In genomic region chr9:95857414-95858026, GRCm38 (mm10) we compare ENCODE assay signal across 8 mouse cellular contexts. TPM values are rescaled to one million over a fixed set of nuclear protein-coding genes. Genes with fewer than 3 reads are reported as not detected.
A peak's percentile ranks its signal among the peaks of the same experiment; 100 is the strongest.
DNase-seq lines count a peak whose midpoint lies in the region; ATAC-seq lines count a peak whose summit lies in the region.

Atr (plus strand) TSS chr9:95857597.

- peak within 1 kb of the TSS; percentile 85 for H3K4me3 ChIP-seq in forebrain, embryonic 11.5 days (ENCODE audit: low read depth, low read length)
- peak within 1 kb of the TSS; percentile 94 for H3K4me3 ChIP-seq in heart, embryonic 16.5 days (ENCODE audit: low read length)
- H3K4me3 ChIP-seq in liver, embryonic 15.5 days (replicated peaks): peak within 1 kb of the TSS; percentile 94
- peak within 1 kb of the TSS; percentile 95 for H3K4me3 ChIP-seq in neural tube, embryonic 12.5 days

- peak within 1 kb of the TSS; percentile 58; the same call in 1 of the 2 replicates for H3K27ac ChIP-seq in forebrain, embryonic 11.5 days (ENCODE audit: low read depth, low read length)
- peak within 1 kb of the TSS; percentile 76 for H3K27ac ChIP-seq in heart, embryonic 16.5 days (ENCODE audit: low read length)
- peak within 1 kb of the TSS; percentile 78 for H3K27ac ChIP-seq in liver, embryonic 15.5 days (replicated peaks)
- H3K27ac ChIP-seq in neural tube, embryonic 12.5 days: no peak within 1 kb of the TSS

- DNase-seq in CD8-positive naive resting alpha-beta T cell, adult 2 months (ENCODE audit: low read depth in 2 of 2, low spot score in 2 of 2): peak; percentile 91 to 94
- peak; percentile 89 for DNase-seq in c-Kit-positive CD71-negative TER-119-negative erythroid progenitor cells, embryonic 14.5 days (ENCODE audit: low read depth)
- peak; percentile 96 for DNase-seq in forebrain, embryonic 11.5 days (ENCODE audit: low spot score)
- DNase-seq in kidney, postnatal 36 days: peak; percentile 96 to 97
- DNase-seq in telencephalon, adult 2 months (ENCODE audit: low read depth, low spot score): peak; percentile 95

- H3K9ac ChIP-seq in forebrain, embryonic 11.5 days (ENCODE audit: low read length): peak within 1 kb of the TSS; percentile 75
- H3K9ac ChIP-seq in heart, embryonic 16.5 days (ENCODE audit: low read length): peak within 1 kb of the TSS; percentile 84
- peak within 1 kb of the TSS; percentile 80 for H3K9ac ChIP-seq in liver, embryonic 15.5 days
- H3K9ac ChIP-seq in neural tube, embryonic 12.5 days: peak within 1 kb of the TSS; percentile 79

- H3K36me3 ChIP-seq in forebrain, embryonic 11.5 days (ENCODE audit: control insufficient read depth, insufficient read depth, low read length): no peaks in the 10 kb centered on the region
- no peaks in the 10 kb centered on the region for H3K36me3 ChIP-seq in heart, embryonic 16.5 days (ENCODE audit: control insufficient read depth, insufficient read depth)
- no peaks in the 10 kb centered on the region for H3K36me3 ChIP-seq in liver, embryonic 15.5 days (replicated peaks)
- no peaks in the 10 kb centered on the region for H3K36me3 ChIP-seq in neural tube, embryonic 12.5 days

- no peaks in the 10 kb centered on the region for H3K27me3 ChIP-seq in forebrain, embryonic 11.5 days (ENCODE audit: control insufficient read depth, insufficient read depth, low read length)
- no peaks in the 10 kb centered on the region for H3K27me3 ChIP-seq in heart, embryonic 16.5 days (ENCODE audit: control insufficient read depth, insufficient read depth, low read length)
- H3K27me3 ChIP-seq in liver, embryonic 15.5 days: no peaks in the 10 kb centered on the region
- H3K27me3 ChIP-seq in neural tube, embryonic 12.5 days (replicated peaks): no peaks in the 10 kb centered on the region

- H3K4me1 ChIP-seq in forebrain, embryonic 11.5 days (replicated peaks; ENCODE audit: control insufficient read depth, insufficient read depth, low read length): no peaks in the 10 kb centered on the region
- H3K4me1 ChIP-seq in heart, embryonic 16.5 days (ENCODE audit: control insufficient read depth, insufficient read depth, low read length): 0 out of 2 replicates have a peak, but pooled peaks cover 2% of the 10 kb centered on the region
- peaks cover 25% of the 10 kb centered on the region for H3K4me1 ChIP-seq in liver, embryonic 15.5 days (replicated peaks)
- peaks cover 5% of the 10 kb centered on the region; the same call in 1 of the 2 replicates for H3K4me1 ChIP-seq in neural tube, embryonic 12.5 days

- WGBS in forebrain, embryonic 11.5 days: under 1% methylated on average over 69 of the region's 69 CpGs
- under 1% methylated on average over 69 of the region's 69 CpGs for WGBS in heart, embryonic 16.5 days
- under 1% methylated on average over 69 of the region's 69 CpGs for WGBS in liver, embryonic 15.5 days (ENCODE audit: insufficient replicate concordance)
- WGBS in neural tube, embryonic 12.5 days: under 1% methylated on average over 69 of the region's 69 CpGs

- no peaks in the 10 kb centered on the region for H3K9me3 ChIP-seq in forebrain, embryonic 11.5 days (ENCODE audit: control insufficient read depth, low read length)
- H3K9me3 ChIP-seq in heart, embryonic 16.5 days (replicated peaks; ENCODE audit: control insufficient read depth, low read length): no peaks in the 10 kb centered on the region
- no peaks in the 10 kb centered on the region for H3K9me3 ChIP-seq in liver, embryonic 15.5 days (replicated peaks)
- H3K9me3 ChIP-seq in neural tube, embryonic 12.5 days: no peaks in the 10 kb centered on the region

- ATAC-seq in forebrain, embryonic 11.5 days (replicated peaks; ENCODE audit: low FRiP score): peak; percentile 93
- peak; percentile 93 for ATAC-seq in heart, embryonic 16.5 days (replicated peaks; ENCODE audit: extremely low read depth, insufficient read depth, low FRiP score)
- peak; percentile 89 for ATAC-seq in liver, embryonic 15.5 days (ENCODE audit: insufficient read depth)
- peak; percentile 91 for ATAC-seq in neural tube, embryonic 12.5 days (ENCODE audit: low FRiP score, low read depth)

- H3K4me2 ChIP-seq in forebrain, embryonic 11.5 days (ENCODE audit: low read depth, low read length, severe bottlenecking): peak within 1 kb of the TSS; percentile 86
- H3K4me2 ChIP-seq in heart, embryonic 16.5 days (ENCODE audit: low read depth, low read length): peak within 1 kb of the TSS; percentile 98
- H3K4me2 ChIP-seq in liver, embryonic 15.5 days: peak within 1 kb of the TSS; percentile 99
- peak within 1 kb of the TSS; percentile 93 for H3K4me2 ChIP-seq in neural tube, embryonic 12.5 days (replicated peaks)

RNA-seq across cellular contexts. Expression of gene Atr, which starts in this region (rescaled TPM):
- polyA plus RNA-seq in forebrain, embryonic 11.5 days (2014; fragmentation: Nextera tagmentation; extraction: Ambion mirVana): 22.1 and 30.3 TPM in 2 replicates
- 7.7 and 9.7 TPM in 2 replicates for polyA plus RNA-seq in heart, embryonic 16.5 days (2015; fragmentation: Nextera tagmentation; extraction: Ambion mirVana)
- polyA plus RNA-seq in liver, embryonic 15.5 days (2015; fragmentation: Nextera tagmentation; extraction: Ambion mirVana): 3.1 and 4.0 TPM in 2 replicates
- 16.8 and 19.0 TPM in 2 replicates for polyA plus RNA-seq in neural tube, embryonic 12.5 days (2016; fragmentation: Nextera tagmentation; extraction: Ambion mirVana)
